Mouse (Mus musculus) c-Kit-positive CD71-negative TER-119-negative erythroid progenitor cells, embryonic 14.5 days (primary cell): ENCODE results near the gene 2210408I21Rik.

Experiments
- DNase-seq: peaks from one replicate; pipeline ENCODE4 v3.0.0-alpha.2; 2013; ENCODE audit warnings: low read depth

Gene 2210408I21Rik

DNA sequence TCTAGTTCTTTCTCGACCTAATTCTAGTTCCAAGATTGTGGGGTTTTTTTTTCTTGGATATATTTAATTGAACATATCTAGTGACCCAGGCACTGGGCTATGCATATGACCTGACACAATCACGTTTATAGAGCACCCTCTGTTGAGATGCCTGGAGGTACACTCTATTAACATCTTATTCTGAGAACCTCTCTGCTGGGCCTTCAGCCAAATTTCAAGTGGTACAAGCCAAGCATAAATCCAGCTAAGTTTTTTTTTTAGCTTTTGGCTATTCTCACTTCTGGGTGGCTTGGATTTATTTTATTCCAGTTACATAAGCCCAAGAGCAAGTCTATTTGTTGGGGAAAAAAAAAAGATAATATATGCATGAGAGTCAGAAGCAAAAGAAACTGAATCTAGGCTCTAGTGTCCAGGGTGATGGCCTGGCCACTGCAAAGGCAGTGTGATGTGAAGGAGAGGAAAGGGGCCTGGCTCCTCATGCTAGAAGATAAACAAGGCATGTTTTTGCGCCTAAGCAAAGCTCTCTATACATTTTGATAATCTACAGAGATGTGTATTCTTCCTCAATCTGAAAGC, 139.9 kb downstream of the 2210408I21Rik start:
- DNase-seq, result no peak

DNA sequence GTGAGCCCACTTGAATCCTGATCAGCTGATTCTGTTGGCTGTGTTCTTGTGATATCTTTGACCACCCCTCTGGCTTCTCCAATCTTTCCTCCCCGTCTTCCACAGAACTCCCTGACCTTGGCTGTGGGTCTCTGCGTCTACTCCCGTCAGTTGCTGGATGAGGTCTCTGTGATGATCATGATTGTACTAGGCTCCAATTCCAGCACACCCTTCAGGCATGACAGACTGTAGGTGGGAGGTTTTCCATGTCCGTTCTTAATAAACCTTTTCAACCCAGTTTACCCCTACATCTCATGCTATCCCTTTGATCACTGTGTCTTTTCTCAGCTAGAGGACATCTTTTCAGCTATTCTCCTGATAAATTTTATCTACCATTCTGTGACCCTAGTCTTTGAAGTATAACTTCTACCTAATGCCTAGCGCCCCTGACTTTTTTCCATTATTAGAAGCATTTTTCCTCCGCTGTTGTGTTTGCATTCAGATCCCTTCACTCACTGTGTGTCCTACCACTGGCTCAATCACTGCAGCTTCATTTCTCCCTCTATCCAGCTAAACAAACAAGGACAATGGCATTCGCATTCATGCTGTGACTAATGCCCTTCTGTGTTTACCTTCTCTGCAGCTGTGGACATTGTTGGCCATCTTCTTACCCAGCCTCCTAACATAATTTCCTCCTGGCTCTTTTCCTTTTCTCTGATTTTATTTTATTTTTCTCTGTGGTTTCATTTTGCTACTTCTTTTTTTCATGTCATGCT, 143.5 kb downstream of the 2210408I21Rik start:
- no peak for DNase-seq

DNA sequence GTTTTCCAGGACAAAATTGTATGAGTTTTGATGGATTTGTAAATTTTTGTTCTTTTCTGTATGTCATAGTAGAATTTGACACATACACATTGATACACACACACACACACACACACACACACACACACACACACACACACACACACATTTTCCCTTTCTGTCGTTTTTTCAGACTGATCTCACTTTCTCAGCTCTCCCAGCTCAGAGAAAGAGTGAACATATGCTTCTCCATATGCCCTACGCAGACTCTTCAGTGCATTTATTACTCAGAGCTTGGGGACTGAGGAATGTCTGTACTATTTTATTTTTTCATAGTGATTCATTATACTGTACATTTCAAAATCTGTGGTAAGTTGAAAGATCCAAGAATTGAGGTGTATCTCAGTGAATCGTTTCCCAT, 160.2 kb downstream of the 2210408I21Rik start:
- DNase-seq, result no peak

DNA sequence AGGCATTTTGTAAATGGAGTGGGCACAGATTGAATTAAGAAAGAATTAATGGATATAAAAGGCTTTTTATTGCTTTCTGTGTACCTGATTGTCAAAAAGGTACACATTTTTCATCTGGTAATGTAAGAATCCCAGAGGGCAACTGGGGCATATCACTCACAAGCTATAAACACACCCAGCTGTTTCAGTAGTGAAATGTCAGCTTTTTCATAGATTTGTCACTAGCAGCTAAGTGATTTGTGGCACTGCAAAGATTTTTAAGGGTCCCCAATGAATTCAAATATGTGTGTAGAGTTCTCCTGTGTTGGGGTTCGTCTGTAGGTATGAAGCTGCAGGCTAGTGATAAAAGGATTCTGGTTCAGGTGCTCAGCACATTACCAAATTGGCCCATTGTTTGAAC, 188.8 kb downstream of the 2210408I21Rik start:
- no peak for DNase-seq

DNA sequence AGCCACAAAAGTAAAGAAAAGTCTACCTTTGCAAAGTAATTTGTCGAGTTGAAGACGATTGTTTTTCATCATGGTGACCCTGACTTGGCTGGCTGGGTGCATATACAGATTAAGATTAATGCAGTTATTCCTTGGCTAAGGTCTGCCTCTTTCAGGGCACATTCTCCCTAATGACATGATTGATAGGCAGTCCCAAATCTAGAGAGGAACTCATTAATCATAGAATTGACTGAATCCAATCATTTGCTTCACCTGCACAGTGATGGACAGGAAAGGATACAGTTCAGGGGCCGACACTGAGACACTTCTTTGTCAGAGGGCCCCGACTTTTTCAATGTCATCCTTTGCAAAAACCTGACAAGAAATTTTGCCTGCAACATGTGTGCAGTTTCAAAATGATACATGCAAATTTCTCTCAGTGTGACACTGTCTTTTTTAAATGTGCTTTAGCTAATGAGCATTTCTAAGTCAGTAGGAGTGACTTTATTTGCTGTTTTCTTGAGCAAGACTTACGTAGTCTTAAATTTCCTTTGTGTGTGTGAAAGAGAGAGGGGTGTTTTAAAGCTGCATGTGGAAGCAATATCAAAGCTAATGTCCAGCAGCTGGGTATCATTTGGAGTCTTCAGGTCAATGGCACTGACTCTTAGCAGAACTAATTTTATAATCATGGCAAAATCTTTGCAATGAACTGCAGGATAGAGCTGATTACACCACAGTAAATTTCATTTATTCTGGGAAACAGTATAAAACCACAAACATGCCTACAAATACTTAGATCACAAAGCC, 191.0 kb downstream of the 2210408I21Rik start:
- no peak for DNase-seq

DNA sequence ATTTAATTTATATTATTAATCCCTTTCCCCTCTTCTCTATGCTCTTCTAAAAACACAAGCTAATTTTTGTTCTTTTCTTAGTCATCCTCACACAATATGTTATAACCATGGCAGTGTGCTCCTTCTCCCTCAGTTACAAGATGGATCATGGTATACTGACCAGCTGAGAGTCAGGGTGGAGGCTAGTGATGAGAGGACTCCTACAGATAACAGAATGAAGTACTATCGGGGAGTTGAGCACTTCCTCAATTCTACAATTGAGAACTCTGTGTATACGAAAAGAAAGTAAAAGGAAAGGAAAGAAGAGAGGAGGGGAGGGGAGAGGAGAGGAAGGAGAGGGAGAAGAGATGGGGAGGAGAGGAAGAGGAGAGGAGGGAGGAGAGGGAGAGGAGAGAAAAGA, 206.8 kb downstream of the 2210408I21Rik start:
- no peak for DNase-seq

DNA sequence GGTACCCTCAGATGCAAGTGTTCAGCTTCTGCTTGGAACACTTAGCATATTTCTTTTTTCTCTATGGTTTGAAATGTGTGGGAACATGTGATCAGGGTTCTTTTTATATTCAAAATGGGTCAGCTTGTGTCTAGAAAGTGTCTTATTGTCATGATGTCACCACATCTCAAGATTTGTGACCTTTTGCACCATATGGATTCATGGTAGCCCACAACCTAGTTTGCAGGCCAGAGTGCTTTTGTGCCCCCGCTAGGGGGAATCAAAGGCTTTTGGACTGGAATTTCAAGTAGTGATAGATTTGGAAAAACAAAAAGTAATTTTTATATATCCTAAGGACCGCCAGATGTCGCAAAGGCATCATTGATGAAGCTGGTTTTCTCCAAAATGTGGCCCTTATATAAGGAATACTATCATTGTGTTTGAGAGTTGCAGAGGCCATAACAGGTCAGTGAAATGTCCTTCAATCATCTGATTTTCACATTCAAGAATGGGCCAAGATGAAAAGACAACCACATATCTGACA, 250.2 kb downstream of the 2210408I21Rik start:
- DNase-seq, result no peak

DNA sequence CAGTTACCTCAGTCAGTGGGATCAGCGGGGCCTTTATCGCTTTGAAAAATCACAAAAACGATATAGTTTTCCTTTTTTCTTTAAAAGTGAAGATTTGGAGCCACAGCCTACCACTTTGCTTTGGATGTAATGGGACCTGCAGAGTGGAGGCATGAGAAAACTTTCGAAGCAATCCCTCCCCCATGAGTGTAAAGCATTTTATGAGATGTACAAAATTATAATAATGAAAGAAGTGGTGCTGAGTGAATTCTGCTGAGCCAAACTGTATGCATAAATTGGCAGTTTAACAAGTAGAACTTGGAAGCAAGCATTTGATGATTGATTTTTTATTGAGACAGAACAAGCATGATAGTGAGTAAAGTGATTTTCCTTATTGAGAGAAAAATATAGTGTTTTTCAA, 250.7 kb downstream of the 2210408I21Rik start:
- no peak for DNase-seq

DNA sequence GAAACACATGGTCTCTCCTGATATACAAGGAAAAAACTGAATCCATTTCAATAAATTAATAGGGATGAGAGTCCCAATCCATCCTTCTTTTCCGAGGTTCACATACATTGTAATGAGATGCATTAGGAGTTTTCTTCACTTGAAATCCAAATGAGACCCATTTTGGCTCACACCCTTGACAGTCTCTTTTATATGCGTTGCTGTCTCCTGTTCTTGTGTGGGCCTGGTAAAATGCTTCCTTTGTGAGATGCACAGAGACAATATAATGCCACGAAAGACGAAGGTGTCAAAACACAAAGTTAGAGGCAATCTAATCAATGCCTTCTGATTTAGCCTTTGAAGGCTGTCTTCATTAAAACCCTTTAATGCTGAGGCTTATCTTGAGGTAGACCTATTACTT, 252.8 kb downstream of the 2210408I21Rik start:
- DNase-seq, result no peak

DNA sequence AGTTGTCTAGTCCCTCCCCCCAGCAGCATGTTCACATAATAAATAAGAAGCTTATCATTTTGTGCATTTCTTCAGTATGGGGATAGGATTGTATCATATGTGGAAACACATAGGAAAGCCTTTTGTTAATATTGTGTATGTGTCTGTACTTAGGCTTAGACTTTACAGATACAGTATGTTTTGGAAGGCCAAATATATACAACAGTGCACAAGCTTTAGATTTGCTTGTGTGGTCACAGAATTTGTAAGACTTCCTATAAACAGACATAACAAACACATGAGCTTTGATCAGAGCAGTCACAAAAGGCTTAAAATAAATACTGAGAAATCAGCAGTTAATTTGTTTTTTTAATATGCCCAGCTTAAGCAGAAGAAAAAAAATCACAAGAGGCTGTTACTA, 253.9 kb downstream of the 2210408I21Rik start:
- no peak for DNase-seq

DNA sequence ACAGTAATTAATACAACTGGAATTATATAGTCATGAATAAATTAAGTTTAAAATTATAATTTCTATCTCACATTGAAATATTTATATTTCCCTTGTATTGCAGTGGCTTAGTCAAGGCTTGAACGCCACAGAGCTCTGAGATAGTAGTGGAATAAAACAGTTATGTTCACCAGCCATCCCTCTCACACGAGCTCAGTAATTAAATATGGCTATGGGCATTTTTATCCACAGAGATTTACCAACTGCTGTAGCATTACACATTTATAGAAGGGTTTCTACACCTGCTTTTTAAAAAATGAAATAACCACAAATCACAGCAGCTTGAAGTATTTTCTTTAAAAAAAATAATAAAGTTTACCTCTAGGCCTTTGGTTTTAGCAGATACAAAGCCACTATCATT, 261.0 kb downstream of the 2210408I21Rik start:
- no peak for DNase-seq

DNA sequence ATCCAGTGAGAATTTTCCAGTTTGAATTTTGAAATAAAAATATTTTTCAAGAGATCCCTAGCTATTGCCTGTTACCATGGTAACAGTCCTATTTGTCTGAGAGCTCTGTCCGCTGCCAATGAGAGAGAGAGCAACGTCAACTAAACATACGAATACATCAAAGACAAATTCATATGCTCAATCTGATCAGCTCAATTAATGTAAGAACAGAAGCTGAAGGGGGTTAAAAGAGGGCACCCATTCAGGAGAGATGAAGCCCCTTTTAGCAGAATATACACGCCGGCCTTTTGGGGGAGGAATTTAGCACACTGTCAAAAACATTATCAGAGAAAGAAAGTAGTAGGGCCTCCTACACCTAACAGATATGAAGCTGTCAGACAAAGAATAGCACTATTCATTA, 261.6 kb downstream of the 2210408I21Rik start:
- DNase-seq, result no peak

DNA sequence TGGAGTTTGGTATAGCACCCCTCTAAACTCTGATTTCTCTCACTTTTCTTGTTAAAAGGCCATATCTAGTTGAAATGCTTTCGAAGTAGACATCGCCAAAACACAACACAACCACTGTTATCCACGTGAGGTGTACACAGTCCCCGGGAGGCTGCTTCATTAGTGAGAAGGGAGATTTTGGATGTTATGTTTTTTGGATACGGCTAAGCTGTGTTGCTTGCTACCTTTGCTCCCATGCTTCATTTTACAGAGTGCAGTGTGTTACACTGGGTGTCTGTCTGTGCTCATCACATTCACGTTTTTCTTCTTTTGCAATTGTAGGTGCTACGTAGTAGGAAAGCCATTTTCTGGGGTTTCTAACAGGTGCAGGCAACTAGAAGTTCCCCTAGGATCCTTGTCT, 262.3 kb downstream of the 2210408I21Rik start:
- no peak for DNase-seq

DNA sequence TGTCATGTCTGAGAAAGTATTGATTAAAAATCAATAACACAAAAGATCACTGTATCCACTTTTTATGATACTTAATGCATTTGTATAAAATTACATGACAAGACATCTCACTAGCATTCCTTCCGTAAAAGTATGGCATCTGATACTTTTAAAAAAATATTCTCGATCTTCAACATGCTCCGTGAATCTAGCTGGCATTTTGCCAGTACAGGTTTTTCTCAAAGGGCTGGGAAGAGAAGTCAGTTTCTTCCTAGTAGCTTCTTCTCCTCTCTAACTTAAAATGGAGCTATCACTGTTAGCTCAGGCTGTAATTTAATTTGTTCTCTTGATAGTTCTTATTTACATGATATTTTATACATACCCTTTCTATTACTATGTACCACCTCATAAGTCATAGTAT, 263.1 kb downstream of the 2210408I21Rik start:
- no peak for DNase-seq

DNA sequence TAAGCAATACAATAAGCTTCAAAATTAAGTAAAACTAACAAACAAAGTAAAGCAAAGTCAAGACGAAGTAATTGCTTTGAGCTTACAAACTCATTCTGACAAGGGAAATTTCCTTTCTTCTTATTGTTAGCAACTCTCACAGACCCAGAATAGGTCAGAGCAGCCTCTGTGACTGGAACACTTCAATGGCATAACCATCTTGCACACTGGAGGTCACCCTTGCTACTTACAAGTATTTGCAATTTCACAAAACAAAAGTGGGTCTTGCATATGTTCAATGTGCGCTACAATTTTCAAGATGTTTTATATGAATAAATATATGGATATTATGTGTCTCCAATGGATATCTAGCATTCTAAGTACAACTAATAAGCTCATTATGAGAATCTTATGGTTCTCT, 265.4 kb downstream of the 2210408I21Rik start:
- no peak for DNase-seq

DNA sequence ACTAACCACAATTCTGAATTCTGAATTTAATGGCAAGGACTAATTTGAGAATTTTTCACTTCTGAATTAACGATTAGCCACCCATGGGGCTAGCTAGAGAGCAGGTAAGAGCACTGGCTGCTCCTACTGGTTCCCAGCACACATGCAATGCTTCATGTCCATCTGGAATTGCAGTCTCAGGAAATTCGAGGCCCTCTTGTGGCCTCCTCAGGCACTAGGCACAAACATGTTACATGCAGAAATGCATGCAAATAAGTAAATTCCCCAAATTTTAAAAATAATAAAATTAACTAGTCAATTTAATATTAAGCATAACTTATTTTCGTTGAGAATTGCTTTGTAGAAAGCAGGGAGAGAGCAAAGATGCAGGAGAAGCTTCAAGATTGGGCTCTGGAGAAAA, 273.2 kb downstream of the 2210408I21Rik start:
- DNase-seq, result no peak

DNA sequence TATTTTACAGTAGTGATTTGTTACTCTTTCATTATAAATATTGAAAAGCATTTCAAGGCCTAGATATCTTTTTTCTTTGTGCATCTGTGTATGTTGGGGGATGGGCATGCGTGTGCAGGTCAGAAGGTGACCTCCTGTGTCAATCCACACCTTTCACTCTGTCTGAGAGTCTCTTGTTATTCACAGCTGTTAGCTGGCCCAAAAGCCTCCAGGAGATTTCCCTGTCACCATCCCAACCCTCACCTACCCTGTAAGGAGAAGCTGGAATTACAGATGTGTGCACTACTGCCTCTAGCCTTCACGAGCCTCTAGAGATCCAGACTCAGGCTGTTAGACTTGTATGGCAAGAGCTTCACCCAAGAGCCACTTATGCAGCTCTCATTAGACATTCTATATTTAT, 274.5 kb downstream of the 2210408I21Rik start:
- DNase-seq, result no peak

DNA sequence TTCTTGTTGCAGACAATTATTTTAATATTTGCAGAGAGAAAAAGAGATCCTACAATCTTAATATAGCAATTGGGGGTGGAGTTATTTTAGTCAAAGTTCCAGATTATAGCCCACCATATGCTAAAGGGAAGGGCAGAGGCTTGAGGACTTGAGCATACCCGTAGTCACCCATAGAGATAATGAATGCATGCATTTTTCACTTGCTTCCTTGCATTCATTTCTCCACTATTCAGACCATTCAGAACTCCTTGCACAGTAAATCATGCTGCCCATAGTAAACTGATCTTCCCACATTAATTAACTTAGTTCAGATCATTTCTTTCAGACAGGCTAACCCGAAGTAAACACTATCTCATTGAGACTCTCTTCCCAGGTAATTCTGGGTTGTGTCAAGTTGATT, 277.5 kb downstream of the 2210408I21Rik start:
- DNase-seq, result no peak

DNA sequence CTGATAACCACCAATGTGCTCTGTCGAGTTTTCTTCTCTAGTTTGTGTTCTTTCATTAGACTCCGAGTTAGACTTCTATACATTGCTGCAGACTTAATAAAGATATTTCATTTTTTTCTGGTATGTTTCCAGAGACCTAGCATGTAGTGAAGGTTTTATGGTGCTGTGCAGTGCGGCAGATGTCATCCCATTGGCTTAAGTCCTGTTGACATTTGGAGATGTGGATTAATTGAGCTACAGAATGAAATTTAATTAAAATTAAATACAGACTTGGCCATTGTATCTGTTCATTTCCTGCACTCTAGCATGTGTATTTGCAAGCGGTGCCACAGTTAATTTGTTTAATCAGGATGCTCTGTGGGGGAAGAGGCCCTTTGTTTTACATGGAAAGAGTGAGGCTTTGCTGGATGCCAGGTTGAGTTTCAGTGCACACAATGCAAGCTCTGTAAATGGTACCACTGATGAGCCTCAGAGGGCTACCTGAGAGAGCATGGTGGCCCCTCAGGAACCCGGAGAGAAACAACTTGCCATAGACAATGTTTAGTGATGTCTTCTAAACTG, 314.7 kb downstream of the 2210408I21Rik start:
- DNase-seq, result no peak

DNA sequence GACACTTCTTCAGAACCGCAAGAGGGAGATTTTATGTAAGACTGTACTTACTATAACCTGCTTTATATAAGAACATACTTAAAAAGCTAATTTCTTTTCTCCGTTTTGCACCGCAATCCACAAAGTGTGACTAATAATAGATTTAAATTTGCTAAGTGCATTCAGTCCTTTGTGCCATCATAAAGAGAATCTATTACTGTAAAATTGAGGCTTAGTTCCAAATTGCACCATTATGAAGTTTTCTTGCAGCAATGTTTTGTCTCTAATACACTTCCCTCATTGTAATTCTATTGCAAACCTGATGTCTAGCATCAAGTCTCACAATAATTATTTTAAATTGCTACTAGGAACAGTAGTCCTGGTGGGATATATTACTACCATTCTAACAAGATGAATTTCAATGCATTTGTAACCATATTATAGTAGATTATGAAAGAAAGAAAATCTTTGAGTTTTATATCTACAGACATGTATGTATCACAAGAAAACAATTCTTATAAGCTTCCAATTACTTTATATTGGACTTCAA, 334.8 kb downstream of the 2210408I21Rik start:
- no peak for DNase-seq

DNA sequence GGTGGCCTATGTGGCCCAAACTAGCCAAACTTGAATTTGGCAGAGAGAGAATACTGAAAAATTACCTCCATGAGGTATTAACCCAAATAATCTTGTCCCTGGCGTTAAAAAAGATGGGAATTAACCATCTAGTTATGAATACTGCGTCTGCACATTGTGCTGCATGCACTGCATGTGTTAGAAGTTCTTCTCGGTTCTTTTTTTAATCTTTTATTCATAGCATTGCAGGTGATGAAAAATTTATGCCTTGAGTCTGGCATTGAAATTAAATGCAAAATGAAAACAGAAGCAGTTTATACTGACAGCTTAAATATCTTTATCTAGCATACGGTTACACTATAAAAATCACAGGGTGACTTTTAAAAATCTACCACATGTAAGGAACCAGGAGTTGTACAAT, 341.1 kb downstream of the 2210408I21Rik start:
- DNase-seq, result no peak

DNA sequence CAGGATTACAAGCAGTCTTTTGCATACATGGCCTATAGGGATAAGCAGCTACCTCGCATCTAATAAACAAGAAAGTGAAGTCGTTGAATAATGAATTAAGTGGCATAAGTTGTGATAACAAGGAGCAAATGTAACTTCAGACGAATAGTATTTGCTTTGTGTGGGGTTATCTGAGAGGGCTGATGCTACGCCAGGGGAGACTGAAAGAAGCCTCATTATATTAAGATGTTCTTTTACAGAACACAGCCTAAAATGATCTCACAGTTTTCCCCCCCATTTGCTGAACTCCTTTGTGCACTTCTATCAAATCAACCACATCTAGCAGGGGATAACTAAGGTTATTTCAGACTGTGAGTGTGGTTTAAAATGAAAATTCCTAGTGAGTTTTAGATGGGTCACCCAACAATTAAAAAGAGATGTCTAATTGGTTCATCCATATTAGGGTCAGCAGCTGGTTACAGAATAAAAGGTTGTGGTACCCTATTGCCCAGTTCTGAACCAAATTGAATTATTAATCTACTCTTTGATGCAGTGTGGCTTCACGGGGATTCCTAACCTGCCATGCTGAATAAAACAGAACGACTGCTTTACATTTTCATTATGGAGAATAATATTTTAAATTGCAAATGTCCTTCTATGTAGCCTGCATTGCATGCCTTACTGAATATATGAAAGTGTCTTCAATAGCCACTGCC, 343.2 kb downstream of the 2210408I21Rik start:
- no peak for DNase-seq
